11 mouse cellular contexts compared by ENCODE assay signal in the genomic region with DNA sequence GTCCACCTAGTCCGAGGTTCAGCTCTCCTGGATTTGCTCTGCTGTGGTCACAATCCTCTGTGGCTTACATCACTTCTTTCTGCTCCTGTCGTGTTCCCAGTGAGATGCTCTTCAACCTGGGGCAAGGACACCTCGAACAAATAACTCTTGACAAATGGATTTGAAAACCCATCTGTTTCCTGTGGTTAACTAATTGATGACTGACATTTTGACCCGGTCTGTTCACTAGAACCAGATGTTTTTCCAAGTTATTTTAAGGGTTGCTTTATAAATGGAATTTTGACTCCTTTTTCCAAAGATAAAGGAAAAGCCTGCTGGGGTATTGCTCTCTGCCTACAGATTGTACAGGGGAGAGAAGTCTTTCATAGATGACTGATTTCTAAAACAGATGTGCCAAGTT.
"Had no signal": no experiment of that assay in that cellular context is flagged by ENCODE, and none has a peak within 500 bp of the region (broad histone marks: within the 10 kb centered on the region; RNA-seq: fewer than 3 reads in every experiment).

No protein-coding gene starts in this region.

- DNase-seq: gastrocnemius, postnatal 10 days; gastrocnemius, postnatal 25 days; heart, adult 11 months; heart, adult 2 months; heart, postnatal 14 days; heart, postnatal 36 days; kidney, adult 18-20 months; kidney, adult 8-10 months; kidney, postnatal 10 days; kidney, postnatal 36 days; layer of hippocampus, adult 9-11 months had no signal
